Mouse (Mus musculus) kidney, postnatal 0 days (tissue): ENCODE measurements around the gene Krtap16-1. TPM values are rescaled to one million over a fixed set of nuclear protein-coding genes. Genes with fewer than 3 reads are reported as not detected.

Experiments
- ATAC-seq: fragments of 200-750 bp; cut with Nextera tagmentation; replicated peaks from 2 replicates; pipeline ENCODE4 v1.8.0; 2017; ENCODE audit warnings: low read depth, moderate number of reproducible peaks, moderate TSS enrichment, moderate library complexity; ENCODE audit not compliant: low FRiP score
- DNase-seq: peaks from one replicate; pipeline ENCODE4 v3.0.0-alpha.2; 2016; ENCODE audit warnings: low spot score
- H3K27ac ChIP-seq: fragments of 300-500 bp; sonication (generic); 2 replicates; pipeline ENCODE4 v1.5.1; 2014; ENCODE audit warnings: mild to moderate bottlenecking
- H3K27me3 ChIP-seq: fragments of 300-500 bp; sonication (generic); 2 replicates; pipeline ENCODE4 v1.6.1; 2014; ENCODE audit warnings: low read length, mixed read lengths; ENCODE audit not compliant: insufficient read depth
- H3K36me3 ChIP-seq: fragments of 300-500 bp; sonication (generic); 2 replicates; pipeline ENCODE4 v1.6.1; 2014; ENCODE audit warnings: low read length, mixed read lengths; ENCODE audit not compliant: insufficient read depth
- H3K4me1 ChIP-seq: fragments of 300-500 bp; sonication (generic); replicated peaks from 2 replicates; pipeline ENCODE4 v1.6.1; 2014; ENCODE audit warnings: antibody characterized with exemption, low read length, mixed read lengths; ENCODE audit not compliant: insufficient read depth
- H3K4me2 ChIP-seq: fragments of 300-500 bp; sonication (generic); 2 replicates; pipeline ENCODE4 v1.6.1; 2014; ENCODE audit warnings: mild to moderate bottlenecking, low read length, moderate library complexity, mixed read lengths
- H3K4me3 ChIP-seq: fragments of 300-500 bp; sonication (generic); replicated peaks from 2 replicates; pipeline ENCODE4 v1.5.1; 2014; ENCODE audit warnings: low read depth, low read length
- H3K9ac ChIP-seq: fragments of 300-500 bp; sonication (generic); 2 replicates; pipeline ENCODE4 v1.6.1; 2014; ENCODE audit warnings: low read depth, low read length
- H3K9me3 ChIP-seq: fragments of 300-500 bp; sonication (generic); replicated peaks from 2 replicates; pipeline ENCODE4 v1.6.1; 2016; ENCODE audit warnings: low read length, inconsistent platforms, mixed read lengths
- CTCF ChIP-seq: IDR thresholded peaks from 2 replicates; pipeline ENCODE4 v1.5.1; 2016; ENCODE audit warnings: antibody characterized with exemption, low read depth, mild to moderate bottlenecking, moderate library complexity
- WGBS: fragments of 180-500 bp; shearing (Covaris S2); extraction: QIAGEN DNeasy Blood & Tissue Kit; methylation state at CpG from one replicate; pipeline ENCODE4 v1.1.7; 2014; 5-methylcytosine and 5-hydroxymethylcytosine counted together
- polyA plus RNA-seq: library from polyadenylated mRNA; unstranded; fragments of >200 nt; fragmentation: Nextera tagmentation; extraction: Ambion mirVana; gene quantifications from 2 replicates; pipeline ENCODE4 v1.2.1, GENCODE M21; 2015

Gene Krtap16-1
- polyA plus RNA-seq: not detected in 2 replicates

- 44% methylated on average over 8 of the region's 8 CpGs for WGBS
- no peaks in the 10 kb centered on the region for H3K4me1 ChIP-seq
- no peak within 1 kb of the TSS for H3K4me3 ChIP-seq
- TF ChIP-seq CTCF: no peak
- H3K27ac ChIP-seq: no peak within 1 kb of the TSS
- H3K9me3 ChIP-seq: no peaks in the 10 kb centered on the region
- no peaks in the 10 kb centered on the region for H3K27me3 ChIP-seq
- DNase-seq: no peak
- H3K9ac ChIP-seq: no peak within 1 kb of the TSS
- H3K36me3 ChIP-seq: no peaks in the 10 kb centered on the region
- no peak within 1 kb of the TSS for H3K4me2 ChIP-seq
- ATAC-seq: no peak
Measured at GRCm38 (mm10) chr11:99986180-99986647, at the start of gene Krtap16-1. Krtap16-1 (minus strand) TSS chr11:99986597.

GRCm38 (mm10) chr11:100029768-100030167 lies 43.4 kb upstream of the Krtap16-1 start, which contains the start of gene Krt33b:
Krt33b (minus strand) TSS chr11:100029868.
- Histone ChIP-seq H3K27me3 (no peaks in the 10 kb centered on the region), H3K36me3 (no peaks in the 10 kb centered on the region), H3K9ac (no peak within 1 kb of the TSS), H3K9me3 (no peaks in the 10 kb centered on the region), H3K4me1 (no peaks in the 10 kb centered on the region), H3K4me3 (no peak within 1 kb of the TSS), H3K4me2 (no peak within 1 kb of the TSS), H3K27ac (no peak within 1 kb of the TSS)
- WGBS: 86% methylated on average over 6 of the region's 6 CpGs
- DNase-seq: no peak
- no peak for TF ChIP-seq CTCF
- no peak for ATAC-seq

- Histone ChIP-seq H3K4me1 (no peaks in the 10 kb centered on the region), H3K27me3 (no peaks in the 10 kb centered on the region), H3K4me2 (no peak overlapping the region), H3K27ac (no peak overlapping the region), H3K9ac (no peak overlapping the region), H3K4me3 (no peak overlapping the region), H3K9me3 (no peaks in the 10 kb centered on the region), H3K36me3 (no peaks in the 10 kb centered on the region)
- DNase-seq (no peak), ATAC-seq (no peak)
- no peak for TF ChIP-seq CTCF
- WGBS: 69% methylated on average over 5 of the region's 5 CpGs
Measured at GRCm38 (mm10) chr11:100021438-100021837, 35.0 kb upstream of the Krtap16-1 start.

- Histone ChIP-seq H3K4me3 (no peak overlapping the region), H3K27me3 (no peaks in the 10 kb centered on the region), H3K36me3 (no peaks in the 10 kb centered on the region), H3K4me2 (no peak overlapping the region), H3K9me3 (no peaks in the 10 kb centered on the region), H3K4me1 (no peaks in the 10 kb centered on the region), H3K9ac (no peak overlapping the region), H3K27ac (no peak overlapping the region)
- ATAC-seq (no peak), DNase-seq (no peak)
- 79% methylated on average over 1 of the region's 1 CpGs for WGBS
- no peak for TF ChIP-seq CTCF
Measured at GRCm38 (mm10) chr11:100019466-100019865, 33.1 kb upstream of the Krtap16-1 start.

- no peak within 1 kb of the TSS for H3K27ac ChIP-seq
- no peak for DNase-seq
- H3K9ac ChIP-seq: no peak within 1 kb of the TSS
- no peak within 1 kb of the TSS for H3K4me2 ChIP-seq
- no peak for ATAC-seq
- no peak for TF ChIP-seq CTCF
- H3K36me3 ChIP-seq: no peaks in the 10 kb centered on the region
- H3K9me3 ChIP-seq: no peaks in the 10 kb centered on the region
- H3K4me3 ChIP-seq: no peak within 1 kb of the TSS
- 68% methylated on average over 4 of the region's 4 CpGs for WGBS
- no peaks in the 10 kb centered on the region for H3K27me3 ChIP-seq
- H3K4me1 ChIP-seq: no peaks in the 10 kb centered on the region
Measured at GRCm38 (mm10) chr11:100016112-100016511, 29.7 kb upstream of the Krtap16-1 start, which contains the start of gene Krt33a. Krt33a (minus strand) TSS chr11:100016212.

- 60% methylated on average over 4 of the region's 4 CpGs for WGBS
- DNase-seq (no peak), ATAC-seq (no peak)
- Histone ChIP-seq H3K4me1 (no peaks in the 10 kb centered on the region), H3K27me3 (no peaks in the 10 kb centered on the region), H3K36me3 (no peaks in the 10 kb centered on the region), H3K9me3 (no peaks in the 10 kb centered on the region), H3K9ac (no peak overlapping the region), H3K27ac (no peak overlapping the region), H3K4me2 (no peak overlapping the region), H3K4me3 (no peak overlapping the region)
- TF ChIP-seq CTCF: no peak
Measured at GRCm38 (mm10) chr11:100013691-100014171, 27.3 kb upstream of the Krtap16-1 start.

GRCm38 (mm10) chr11:100010682-100011081 lies 24.3 kb upstream of the Krtap16-1 start:
- TF ChIP-seq CTCF: no peak
- Histone ChIP-seq H3K9ac (no peak overlapping the region), H3K4me1 (no peaks in the 10 kb centered on the region), H3K27ac (no peak overlapping the region), H3K36me3 (no peaks in the 10 kb centered on the region), H3K4me2 (no peak overlapping the region), H3K9me3 (no peaks in the 10 kb centered on the region), H3K27me3 (no peaks in the 10 kb centered on the region), H3K4me3 (no peak overlapping the region)
- ATAC-seq (no peak), DNase-seq (peak; percentile 56)
- 40% methylated on average over 5 of the region's 5 CpGs for WGBS
